Mouse (Mus musculus) kidney, postnatal 36 days (tissue): ENCODE results near the gene Sox5.

Experiments used
- DNase-seq, 2 experiments: peaks; one replicate each; pipeline ENCODE4 v3.0.0; 2021 to 2022; ENCODE audit warnings: mixed read lengths in 2 of 2

Sox5 gene

DNA sequence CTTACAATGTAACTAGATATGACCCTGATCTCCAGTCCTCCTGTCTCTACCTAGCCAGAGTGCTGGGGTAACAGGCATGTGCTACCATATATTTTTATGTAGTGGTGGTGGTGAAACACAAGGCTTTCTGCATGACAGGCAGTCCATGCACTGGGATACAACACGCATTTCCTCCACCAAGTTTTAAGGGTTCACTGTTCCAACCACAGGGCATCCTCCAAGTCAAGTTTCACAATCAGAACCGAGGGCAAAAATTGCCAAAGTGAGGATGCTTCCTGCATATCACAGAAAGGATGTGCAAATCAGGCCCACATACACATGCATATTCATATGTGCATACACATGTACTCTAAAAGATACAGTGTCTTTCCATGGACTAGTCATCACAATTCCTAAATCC lies 888.9 kb downstream of the Sox5 start:
- no peak for DNase-seq

DNA sequence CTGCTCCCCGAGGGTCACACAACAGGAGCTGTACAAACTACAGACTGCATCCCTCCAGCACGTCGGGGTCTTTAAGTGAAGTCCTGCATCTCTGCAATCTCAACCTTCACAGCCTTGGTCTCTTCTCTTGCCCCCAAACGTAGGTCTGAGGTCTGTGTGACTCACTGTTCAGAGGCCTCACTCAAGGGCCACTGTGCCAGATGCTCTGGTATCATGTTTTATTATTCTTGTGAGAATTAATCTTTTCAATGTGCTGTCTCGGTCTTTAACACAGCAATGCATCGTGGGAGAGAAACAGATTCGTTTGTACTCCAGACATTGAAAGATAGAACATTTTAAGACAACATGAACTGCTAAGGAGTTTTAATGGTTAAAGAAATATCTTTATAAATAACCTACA lies 893.2 kb downstream of the Sox5 start:
- no peak for DNase-seq

DNA sequence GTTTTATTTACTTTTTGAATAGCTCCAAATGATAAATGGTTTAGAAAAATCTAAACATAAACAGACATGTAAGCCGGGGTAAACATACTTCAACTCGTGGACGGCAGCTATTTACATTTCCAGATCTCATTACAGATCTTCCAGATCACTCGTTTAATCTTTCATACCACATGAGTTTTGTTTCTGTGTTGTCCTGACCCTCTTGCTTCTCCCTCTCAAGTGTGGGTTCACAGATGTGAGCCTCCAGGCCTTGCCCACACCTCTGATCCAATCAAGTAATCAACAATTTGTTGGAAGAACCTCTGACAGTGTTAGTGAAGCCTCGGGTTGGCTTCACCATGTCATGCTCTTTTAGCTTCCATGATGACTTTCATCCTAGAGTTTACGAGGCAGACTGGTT lies 903.3 kb downstream of the Sox5 start:
- no peak for DNase-seq

GRCm38 (mm10) chr6:143868790-143869189 lies 913.0 kb downstream of the Sox5 start:
- no peak for DNase-seq

DNA sequence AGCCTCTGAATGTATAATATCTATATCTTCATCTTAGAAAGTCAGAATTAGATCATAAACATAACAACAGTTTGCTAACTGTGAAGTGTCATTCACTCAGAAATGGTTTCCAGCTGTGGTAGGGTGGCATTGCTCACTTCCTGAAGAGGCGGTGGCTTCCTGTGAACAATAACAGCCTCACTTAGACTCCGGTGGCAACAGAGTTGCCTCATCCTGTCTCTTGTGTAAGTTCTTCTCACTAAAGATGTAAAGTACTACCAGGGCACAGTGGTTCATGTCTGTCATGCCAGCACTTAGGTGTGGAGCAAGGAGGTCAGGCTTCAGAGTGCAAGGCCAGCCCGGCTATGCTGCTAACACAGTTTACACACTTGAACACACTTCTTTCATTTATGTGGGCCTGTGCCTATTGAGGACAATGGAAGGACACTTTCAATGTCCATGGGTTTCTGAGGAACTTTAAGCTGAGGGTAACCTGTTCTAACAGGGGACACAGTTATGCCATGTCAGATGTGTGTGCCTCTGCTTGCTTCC lies 913.6 kb downstream of the Sox5 start:
- DNase-seq = no peak

DNA sequence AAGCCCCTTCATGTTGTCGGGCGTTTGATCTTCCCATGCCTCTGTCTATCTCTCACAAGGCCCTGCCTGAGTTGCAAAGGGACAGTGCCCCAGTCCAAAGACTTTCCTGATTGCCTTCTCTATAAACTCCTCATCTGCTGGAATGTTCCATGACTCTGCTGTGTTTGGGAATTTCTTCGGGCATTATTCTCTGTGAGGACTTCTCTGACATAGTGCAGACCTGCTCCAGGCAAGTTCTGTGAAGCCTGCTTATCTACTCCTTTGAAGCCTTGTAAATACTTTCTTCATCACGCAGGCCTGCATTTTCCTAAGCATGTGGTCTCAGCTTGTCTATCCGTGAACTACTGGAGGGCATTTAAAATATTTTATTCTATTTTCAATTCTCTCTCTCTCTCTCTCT lies 914.7 kb downstream of the Sox5 start:
- DNase-seq = no peak

GRCm38 (mm10) chr6:143866566-143866965 lies 915.2 kb downstream of the Sox5 start:
- DNase-seq = no peak

GRCm38 (mm10) chr6:143862611-143863110 lies 919.1 kb downstream of the Sox5 start:
- peak in 1 of 2 experiments; percentile 4 for DNase-seq

GRCm38 (mm10) chr6:143860036-143860435 lies 921.7 kb downstream of the Sox5 start:
- no peak for DNase-seq

DNA sequence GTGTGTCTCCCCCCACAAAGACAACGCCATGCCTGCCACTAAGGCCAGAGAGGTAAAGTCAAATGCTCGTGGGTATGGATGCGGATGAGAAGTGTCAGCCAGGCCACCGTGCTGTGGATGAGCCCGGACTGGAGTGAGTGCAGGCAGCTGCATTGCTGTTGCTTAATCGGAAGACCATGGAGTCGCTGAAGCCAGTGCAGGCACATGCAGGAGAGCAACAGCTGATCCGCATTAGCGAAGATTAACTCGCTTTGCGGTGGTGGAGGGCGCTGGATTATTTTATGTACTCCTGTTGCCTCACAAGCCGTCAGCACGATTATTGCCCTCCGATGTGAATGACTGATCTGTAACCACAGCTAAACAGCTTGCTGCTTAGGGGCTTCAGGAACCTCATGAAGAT lies 922.2 kb downstream of the Sox5 start:
- DNase-seq = no peak

GRCm38 (mm10) chr6:143858551-143858950 lies 923.2 kb downstream of the Sox5 start:
- no peak for DNase-seq

DNA sequence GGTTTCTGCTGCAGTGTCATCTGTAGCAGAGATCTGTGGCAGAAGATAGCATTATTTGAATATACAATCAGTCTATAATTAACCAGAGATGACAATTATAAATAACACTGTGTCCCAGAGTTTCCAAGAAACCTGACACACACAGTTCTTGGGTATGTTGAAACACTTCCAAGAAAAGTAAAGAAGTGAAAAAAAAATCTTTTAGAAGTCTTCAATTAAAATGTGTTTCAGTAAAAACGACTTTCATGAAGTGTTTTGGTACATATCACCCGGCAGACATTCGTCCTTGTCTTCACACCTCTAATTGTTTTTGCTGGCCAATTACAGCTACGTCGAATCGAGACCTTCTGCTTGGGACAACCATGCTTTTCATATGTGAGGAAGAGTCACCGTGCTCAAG lies 924.4 kb downstream of the Sox5 start:
- DNase-seq = no peak

DNA sequence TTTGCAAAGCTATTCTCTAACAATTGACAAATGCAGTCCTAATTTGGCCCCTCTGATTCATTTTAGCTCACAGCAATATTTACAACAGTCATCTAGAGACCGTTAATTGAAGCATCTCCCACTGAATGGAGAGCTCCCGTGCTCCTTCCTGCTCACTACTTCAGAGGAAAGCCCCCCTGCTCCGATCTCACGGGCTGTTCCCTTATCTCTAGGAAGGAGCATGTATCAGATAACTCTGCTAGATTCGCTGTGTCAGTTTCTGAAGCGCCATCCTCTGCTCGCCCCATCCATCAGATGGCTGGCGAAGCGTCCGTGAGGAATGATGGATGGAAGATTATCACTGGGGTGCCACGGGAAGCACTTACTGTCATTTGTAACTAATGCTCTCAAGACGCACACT lies 926.4 kb downstream of the Sox5 start:
- no peak for DNase-seq

- no peak for DNase-seq
Observed at GRCm38 (mm10) chr6:143854031-143854430, 927.7 kb downstream of the Sox5 start.

GRCm38 (mm10) chr6:143845761-143846160 lies 936.0 kb downstream of the Sox5 start:
- no peak for DNase-seq

DNA sequence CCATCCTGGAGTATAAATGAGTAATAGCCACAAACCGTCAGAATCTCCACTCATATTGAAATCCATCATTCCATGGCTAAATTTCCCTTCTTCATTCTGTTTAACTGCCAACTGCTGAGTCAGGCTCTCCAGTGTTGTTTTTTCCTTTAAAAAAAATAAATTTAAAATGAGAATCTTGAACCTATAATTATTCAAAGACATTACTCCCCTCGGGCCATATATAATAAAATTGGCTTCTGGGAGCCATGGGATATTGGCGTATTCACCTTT lies 937.1 kb downstream of the Sox5 start:
- DNase-seq = no peak

GRCm38 (mm10) chr6:143843933-143844700 lies 937.7 kb downstream of the Sox5 start:
- DNase-seq = no peak

GRCm38 (mm10) chr6:143841954-143842353 lies 939.8 kb downstream of the Sox5 start:
- no peak for DNase-seq

DNA sequence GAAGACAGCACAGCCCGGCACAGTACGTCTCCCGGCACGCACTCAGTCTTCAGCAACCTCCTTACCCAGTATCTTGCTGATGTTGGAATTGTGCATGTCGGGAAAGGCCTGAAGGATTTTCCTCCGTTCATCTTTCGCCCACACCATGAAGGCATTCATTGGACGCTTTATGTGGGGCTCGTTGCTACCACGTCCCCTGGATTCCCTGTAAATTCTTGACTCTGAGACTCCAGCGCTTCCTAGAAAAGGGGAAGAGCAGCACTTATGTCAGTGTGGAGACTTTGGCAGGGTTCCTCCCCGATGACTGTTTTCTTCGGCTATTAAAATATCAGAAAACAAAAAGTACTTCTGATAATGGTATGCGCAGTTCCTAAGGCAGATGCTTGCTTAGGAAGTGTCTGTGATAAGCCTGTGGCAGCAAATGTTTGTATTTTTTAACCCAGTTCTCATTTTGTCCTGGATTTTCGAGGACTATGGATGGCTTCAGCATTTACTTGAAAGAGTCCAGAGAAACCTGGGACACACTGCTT lies 940.6 kb downstream of the Sox5 start:
- no peak for DNase-seq

DNA sequence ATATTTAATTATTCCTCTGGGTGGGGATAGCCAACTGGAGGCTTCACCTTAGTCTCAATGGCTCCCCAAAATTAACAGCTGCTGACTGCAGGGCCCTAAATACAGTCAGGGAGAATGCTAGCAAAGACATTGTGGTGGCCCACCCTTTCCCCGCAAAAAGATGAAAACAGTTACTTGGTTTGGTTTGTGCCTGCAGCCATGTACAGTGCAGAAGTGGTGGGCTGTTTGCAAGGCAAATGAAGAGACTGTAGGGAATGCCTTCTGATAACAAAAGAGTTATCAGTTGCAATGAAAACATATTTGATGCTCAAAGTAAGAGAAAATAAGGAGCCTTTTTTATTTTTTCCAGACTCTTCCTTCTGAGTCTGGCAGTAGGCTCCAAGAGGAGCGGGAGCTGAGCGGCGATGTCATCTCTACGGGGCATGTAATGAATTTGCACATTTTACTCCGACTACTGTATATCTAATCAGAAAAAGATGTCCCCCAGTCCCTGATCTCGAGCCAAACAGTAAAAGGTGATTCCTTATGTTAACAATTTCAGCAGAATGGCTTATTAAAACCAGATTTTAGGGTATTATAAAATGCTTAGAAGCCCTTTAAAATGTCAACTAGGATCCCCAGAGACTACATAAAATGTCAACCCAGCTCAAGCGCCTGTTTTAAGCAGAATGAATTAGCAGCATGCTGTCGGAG lies 943.2 kb downstream of the Sox5 start:
- no peak for DNase-seq

DNA sequence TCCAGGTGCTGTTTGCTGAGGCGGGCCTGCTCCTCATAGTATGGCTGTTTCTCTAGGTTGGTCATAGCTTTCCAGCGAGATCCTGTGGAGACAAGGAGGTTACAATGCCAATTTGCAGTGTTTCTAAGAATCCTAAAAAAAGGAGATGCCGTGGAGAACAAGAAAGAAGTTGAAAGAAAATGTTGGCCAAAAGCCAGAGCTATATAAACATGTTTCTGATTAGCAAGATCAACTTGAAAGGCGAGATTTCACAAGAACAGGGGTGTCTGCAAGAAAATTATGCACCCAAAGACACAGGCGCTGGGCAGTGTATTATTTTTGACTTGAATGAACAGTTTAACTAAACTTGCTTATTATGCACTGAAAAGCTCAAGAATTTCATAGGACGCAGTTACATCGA lies 946.4 kb downstream of the Sox5 start:
- DNase-seq = no peak

DNA sequence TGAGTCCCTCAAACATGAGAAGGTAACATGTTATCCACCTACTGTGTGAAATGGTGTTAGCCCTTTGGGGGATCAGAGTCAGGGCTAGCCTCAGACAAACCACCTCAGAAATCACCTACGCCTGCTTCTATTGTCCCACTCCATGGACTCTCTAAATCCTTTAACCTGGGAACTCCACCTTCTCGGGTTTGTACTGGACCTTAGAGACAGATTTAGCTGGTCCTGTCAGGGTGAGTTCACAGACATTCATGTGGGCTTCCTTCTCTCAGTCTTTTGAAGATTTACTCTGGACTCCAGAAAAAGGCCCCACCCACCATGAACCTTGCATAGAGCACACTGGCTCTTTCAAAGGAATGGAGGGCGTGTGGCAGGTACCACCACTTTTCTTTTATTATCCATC lies 947.8 kb downstream of the Sox5 start:
- DNase-seq = no peak

DNA sequence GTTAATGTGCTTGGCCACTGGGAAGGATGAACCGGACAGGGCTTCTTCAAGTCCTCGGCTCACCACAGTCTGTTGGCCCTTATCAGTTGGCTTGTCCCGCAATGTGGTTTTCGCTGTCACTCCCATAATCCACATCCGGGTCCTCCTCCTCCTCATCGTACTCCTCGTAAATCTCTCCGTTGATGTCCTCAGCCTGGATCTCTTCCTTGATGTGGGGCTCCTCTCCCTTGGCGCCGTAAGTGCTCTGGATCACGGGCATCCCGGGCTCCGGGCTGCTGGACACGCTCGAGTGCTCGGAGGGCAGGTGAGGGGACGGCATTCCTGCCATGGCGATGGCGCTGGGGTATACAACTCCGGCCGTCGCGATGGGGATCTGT lies 948.6 kb downstream of the Sox5 start:
- no peak for DNase-seq

DNA sequence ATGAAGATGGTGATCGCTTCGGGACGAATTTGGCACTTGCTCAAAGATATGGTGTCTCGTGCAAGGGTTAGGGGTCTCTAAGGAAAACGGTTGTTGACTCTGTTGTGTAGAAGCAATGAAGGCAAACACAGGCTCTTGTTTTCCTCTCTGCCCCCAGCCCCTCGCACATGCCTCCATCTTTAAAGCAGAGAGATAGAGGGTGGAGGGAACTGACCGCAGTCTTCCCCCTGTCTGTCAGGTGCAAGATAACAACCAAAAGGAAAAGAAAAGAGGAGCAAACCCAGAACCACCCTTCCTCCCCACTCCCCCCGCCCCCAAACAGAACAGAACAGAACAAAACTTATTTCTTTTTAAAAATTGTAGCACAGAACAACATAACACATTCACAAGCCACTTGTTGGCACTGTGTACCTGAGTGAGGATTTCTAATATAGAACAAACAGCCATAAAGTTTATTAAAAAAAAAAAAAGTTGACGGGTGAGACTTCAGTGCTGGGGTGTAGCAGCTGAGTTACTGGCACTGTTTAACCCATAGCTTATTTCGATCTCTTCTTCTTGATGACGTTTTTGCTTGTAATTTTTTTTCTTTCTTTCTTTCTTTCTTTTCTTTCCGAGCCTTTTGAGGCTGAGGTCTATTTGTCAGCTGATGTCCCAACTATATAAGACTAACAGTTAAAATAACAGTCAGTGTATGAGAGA lies 949.1 kb downstream of the Sox5 start:
- no peak for DNase-seq
